Mouse (Mus musculus) layer of hippocampus, adult 18-20 months (tissue): ENCODE data around the gene Fam227a. TPM values are rescaled to one million over a fixed set of nuclear protein-coding genes. Genes with fewer than 3 reads are reported as not detected.

ENCODE experiments used
- DNase-seq, 2 experiments: peaks; one replicate each; pipeline ENCODE4 v3.0.0; 2022; ENCODE audit warnings: low spot score in 2 of 2
- microRNA-seq, 2 experiments: library from miRNA; unstranded; fragments of <30 nt; microRNA quantifications; one replicate each; pipeline ENCODE4 v1.2.0; 2021
- total RNA-seq, 2 experiments: library from RNA; stranded (reverse); gene quantifications; 2 replicates each; pipeline ENCODE4 v1.2.3; 2021

Gene Fam227a
- total RNA-seq, 2 experiments from 2014 or later, result 8.3 to 9.4 TPM

DNA sequence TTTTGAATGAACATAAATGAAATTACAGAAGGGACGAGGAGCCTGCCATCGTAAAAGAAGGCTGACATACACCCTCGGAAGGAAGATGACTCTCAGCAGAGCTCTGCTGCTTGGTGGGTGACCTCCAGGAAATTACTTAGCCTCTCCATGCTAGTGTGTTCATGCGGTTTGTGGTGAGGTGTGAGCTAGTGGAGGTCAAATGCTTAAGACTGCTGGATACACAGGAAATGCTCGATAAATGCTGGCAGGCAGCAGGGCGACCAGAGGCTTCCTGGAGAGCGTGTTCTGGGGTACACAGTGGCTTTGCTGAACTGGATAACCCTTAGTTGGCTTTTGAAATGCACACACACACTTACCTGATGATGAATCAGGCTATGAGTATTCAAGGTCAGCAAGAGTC is 40.3 kb downstream of the Fam227a start:
- DNase-seq, result no peak

DNA sequence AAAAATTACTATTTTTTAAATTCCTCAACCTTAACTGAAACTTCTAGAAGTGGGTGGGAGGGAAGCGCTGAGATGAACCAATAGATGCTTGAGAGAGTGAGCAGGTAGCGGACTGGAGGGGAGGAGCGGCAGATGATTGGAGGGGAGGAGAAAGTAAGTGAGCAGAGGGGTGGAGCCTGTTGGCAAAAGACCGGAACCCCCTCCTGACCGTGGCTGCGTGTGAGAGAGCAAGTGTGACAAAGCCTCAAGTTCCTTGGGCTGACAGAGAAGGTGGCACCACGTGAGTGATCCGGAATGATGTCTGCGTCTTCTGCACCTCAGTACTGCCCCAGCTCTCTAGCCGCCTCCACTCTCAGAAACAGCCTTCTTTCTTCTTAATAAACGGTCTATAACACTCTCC is 41.6 kb downstream of the Fam227a start:
- DNase-seq, result no peak

DNA sequence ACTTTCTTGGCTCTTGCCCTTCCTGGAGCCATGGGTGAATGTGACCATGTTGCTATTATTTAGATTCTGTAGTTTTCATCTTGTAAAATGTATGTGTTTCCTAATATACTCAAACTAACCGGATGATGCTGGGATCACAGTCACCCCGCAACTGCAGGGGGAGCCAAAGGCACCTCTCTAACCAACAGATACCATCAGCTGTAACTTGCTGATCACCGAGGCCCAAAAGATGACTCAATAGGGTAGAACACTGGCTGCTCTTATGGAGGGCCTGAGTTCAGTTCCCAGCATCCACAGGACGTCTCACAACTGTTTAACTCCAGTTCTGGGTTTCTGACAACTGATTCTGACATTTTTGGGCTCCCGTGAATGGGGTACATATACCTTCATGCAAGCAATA is 42.0 kb downstream of the Fam227a start:
- no peak for DNase-seq

DNA sequence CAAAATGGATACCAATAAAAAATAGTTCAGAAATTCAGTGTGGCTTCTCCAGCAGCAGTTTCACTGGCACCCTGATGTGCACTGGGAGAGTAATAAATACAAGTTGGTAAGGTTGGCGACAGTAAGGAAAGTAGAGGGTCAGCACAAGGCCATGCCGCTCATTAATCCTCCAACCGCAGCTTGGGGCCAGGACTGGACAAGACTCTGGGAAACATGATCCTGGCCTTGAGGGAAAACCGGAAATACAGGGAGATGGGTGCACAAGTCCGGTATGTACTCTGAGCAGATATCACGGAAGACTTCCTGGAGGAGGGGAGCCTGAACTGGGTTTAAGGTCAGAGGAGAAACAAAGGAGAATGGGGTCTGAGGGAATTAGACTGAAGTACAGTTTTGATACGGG is 43.3 kb downstream of the Fam227a start:
- no peak for DNase-seq

DNA sequence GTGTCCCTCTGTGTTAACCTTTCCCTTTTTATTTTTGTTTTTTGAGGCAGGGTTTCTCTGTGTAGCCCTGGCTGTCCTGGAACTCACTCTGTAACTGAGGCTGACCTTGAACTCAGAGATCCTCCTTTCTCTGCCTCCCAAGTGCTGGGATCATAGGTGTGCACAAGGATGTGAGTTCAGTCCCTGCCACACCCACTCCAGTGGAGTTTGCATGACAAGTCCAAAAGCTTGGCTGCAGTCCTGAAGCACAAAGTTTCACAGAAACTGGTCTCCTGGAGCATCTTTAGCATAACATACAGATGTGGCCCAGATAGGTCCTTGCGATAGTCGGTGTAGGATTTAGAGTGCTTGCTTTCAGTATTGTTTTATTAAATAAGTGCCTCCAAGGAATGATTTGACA is 49.5 kb downstream of the Fam227a start:
- DNase-seq, result no peak

DNA sequence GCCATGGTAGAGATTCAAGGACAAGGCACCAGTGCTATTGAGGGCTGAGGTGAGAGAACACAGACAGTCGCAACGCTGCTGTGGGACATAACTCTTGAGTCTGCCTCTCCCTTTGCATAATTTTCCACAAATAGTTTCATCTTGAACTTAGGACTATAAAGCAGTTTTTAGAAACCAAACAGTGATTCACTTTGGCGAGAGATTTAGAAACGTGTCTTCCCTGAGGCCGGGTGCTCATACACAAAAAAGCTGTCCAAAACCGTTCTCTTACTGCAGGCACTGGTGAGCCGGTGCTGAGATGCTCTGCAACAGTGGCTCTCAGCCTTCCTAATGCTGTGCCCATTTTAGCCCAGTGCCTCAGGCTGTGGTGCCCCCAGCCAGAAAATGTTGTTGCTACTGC is 50.5 kb downstream of the Fam227a start:
- DNase-seq, result no peak

DNA sequence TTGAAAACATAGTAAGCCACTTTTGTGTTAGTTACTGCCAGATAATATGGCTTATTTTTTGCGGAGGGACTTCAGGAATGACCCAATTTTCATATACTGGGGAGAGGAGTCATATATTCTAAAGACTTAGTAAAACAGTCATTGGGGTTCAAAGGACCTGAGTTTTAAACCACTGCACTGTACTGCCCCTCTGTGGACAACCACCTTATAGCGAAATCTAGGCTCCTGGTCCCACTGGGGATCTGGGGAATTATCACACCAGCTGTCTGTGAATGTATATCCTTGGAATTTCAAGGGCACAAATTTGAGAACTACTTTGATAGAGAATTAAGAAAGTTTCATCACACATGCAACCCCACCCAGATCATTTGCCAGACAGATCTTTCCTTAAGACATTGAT is 51.0 kb downstream of the Fam227a start:
- DNase-seq, result peak in 1 of 2 experiments; percentile 49

DNA sequence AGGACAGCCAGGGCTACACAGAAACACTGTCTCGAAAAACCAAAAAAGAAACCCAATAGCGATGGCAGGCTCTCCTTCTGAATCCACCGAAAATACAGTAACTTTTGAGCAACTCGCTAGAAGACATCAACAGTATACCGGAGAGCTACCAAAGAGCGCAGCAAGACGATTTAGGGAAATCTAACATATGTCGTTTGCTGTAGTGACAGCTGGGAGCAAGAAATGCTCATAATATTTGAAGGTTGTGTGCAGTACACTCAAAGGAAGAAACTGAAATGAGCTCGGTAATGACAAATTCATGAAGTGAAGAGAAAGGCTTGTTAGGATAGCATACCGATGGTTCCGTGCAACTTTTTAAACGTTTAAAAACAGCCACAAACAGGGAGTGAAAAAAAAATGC is 52.6 kb downstream of the Fam227a start:
- DNase-seq, result peak in 1 of 2 experiments; percentile 54

DNA sequence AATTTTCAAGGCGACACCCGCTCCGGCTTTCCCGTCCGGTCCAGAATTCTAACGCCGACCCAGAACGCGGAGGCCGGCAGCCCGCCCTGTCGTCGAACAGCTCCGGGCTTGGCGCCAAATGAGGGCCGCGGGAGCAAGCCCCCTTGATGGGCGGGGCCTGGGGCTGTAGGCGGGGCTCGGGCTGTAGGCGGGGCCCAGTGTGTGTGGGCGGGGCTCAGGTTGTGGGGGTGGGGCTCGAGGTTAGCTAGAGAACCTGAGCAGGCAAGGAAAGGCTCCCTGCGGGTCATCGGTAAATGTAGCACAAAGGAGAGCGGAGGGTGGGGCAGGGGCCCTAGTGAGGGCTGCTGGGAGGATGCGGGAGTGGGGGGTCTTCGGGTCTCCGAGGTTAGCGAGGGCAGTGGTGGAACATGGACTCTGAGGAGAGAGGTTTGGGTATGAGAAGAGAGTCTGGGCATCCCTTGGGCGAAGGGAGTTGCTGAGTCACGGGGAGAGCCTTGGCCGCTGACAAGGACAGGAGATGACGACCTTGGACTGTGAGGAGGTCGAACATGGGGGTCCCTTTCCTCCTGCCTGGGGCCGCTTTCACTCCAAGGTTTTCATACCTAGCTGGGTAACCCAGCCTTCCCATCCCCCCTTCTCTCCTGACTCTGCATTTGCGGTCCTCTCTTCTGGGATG is 53.6 kb downstream of the Fam227a start, which contains the start of gene Dmc1:
Gene Dmc1 (minus strand): TSS at position 120 of the 676 bp plus-strand sequence.
- DNase-seq, result no peak

DNA sequence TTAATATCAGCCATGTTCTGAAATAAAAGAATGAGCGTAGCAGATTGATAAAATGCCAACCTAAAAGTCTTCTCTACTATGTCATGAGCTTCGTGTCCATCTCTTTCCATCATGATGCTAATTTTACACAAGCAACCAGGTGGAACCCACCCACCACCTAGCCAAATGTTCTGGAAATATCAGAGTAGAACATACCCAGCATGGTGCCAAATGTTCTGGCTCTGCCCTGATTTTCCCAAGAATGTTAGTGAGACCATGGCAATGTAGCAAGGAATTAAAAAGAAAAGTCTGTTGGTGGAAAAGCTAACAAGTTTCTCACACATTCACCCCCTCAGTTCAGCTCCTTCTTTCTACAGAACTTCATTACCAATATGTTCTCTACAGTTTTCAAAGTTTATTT is 58.6 kb downstream of the Fam227a start:
- peak in 1 of 2 experiments; percentile 68 for DNase-seq

DNA sequence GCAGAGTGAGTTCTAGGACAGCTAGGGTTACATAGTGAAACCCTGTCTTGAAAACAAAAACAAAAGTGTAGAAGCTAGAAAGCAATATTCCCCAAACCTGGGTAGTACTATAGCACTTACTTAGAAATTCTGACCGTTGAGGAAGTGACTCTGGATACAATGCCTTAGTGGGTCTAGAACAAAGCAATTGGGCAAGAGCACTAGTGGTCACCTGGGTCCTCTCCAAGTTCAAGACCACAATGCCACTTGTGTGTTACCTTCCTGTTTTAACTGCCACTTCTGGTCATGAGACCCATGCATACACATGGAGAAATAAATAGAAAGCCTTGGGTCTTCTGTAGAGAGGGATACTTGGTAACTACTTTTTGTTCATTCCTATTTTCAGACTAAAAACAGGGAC is 60.0 kb downstream of the Fam227a start:
- DNase-seq, result no peak

DNA sequence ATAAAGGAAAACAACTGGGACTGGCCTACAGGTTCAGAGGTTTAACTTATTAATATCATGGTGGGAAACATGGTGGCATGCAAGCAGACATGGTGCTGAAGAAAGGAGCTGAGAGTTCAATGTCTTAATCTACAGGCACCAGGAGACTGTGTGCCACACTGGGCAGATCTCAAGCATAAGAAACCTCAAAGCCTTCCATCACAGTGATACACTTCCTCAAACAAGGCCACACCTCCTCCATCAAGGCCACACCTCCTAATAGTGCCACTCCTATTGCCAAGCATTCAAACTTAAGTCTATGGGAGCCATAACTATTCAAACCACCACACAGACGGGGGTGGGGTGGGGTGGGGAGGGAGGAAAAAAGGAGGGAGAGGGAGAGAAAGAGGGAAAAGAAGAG is 77.2 kb downstream of the Fam227a start:
- no peak for DNase-seq

DNA sequence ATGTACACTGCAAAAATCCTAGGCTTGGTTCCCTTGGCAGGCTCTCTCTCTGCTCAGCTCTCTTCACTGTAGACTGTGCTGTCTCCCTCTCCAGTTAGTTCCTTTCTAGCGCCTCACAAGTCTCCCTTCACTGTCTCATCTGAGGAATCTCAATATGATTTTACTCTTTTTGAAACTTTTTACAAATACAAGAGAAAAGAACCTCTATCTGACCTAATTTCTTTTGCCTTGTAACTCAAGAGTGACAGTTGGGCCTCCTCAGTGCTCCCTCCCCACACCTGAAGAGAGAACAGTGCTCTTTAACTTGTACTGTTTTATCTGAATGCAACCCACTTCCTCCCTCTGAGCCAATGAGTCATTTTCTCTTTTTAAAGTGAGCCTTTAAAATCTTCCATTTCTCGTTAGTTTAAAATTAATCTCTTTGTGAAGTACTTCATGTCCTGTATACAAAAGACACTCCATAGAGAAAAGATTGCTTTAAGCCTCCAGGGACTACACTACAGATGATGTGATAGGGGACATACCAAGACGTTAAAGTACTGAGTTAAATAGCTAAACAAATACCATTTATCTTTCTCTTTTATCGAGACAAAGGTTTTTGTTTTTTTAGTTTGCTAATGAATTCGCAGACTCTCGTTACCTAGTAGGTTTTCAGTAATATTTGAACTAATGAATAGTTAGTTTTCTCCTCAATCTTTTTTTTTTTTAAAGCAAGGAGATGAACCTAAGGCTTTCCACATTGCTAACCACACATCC is 80.9 kb downstream of the Fam227a start:
- peak in 1 of 2 experiments; percentile 19 for DNase-seq

DNA sequence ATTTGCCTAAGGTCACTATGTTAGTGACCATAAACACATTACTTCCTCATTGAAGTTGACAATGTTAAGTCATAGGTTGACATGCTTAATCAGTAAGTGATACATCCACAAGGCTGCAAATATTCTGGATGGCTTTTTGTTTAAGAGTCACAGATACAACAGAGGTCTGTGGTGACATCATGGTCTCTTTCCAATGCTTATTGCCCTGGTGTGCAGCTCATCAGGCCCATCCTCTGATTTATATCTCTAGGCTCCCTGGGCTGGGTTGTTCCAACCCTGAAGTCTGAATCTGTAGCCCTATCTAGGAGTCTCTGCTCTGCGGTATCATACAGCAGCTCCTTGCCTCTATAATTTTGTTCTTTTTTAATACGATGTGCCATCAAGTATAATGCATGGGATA is 81.8 kb downstream of the Fam227a start:
- DNase-seq, result no peak

DNA sequence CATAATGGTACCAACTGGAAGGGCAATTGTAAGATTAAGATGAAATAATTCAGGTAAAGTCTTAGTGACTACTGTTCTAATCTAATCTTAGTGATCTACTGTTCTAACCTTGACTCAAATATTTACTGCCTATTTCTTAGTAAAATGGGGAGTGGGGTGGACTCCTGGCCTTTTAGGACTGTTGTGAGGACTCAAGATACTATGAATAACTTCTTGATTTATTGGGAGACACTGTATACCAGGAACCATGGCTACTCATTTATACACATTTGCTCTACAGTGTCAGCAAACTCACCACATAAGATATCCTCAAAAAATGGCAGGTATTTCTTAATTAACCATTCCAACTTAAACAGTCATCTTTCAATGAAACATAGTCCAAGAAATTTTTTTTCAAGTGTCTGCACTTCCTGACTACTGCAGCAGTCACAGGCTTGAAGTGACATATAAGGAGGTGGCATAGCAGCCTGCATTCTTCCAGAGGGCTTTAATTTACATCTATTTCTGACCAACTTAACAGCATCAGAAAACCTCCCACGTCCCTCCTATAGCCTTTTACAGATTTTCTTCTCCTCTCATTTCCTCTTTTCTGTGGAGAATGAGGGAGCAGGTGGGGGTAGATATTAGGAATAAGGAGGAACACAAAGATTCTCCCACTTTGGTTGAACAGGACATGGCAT is 83.1 kb downstream of the Fam227a start:
- DNase-seq, result no peak

DNA sequence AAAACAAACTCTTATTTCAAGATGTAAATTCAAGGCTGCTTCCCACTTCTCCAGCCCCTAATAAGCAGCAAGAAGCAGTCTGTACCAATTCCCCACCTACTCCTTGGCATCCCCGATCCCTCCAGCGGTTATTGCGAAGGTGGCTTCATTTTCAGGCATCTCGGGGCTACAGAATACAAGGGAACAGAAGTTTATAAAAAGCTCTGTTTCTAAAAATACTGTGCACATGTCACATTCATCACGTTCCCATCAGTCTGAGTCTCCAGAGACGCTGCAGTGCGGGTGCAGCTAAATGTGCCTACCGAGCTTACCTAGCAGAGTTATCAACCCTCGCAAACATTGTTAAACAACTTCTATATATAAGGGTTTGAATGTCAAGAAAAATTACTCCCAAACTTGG is 96.3 kb downstream of the Fam227a start:
- peak; percentile 13 to 36 for DNase-seq

DNA sequence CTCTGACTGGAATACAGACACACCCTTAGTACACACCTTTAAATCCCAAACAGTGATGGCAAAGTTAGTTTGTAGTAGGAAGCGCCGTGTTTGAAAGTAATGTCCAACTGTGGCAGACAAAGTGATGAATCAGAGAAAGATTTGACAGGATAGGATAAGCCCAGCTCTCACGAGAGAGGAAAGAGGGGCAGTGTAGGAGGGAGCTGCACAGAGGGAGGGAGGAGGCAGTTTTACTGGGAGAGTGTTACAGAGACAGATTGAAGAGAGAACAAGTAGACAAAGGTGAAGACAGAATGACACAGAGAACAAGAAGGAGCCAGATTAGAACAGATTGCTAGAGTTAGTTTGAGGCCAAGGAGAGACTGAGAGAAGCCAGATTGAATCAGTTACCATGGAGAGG is 99.1 kb downstream of the Fam227a start:
- no peak for DNase-seq

Small RNA genes within 50 kb of the gene (microRNA-seq; reads per million reads assigned to microRNA genes)
- gene Gm27903, result 0 reads per million in 2 experiments

Other genes with a start within 250 kb of the Fam227a start
- 100 to 1,000 TPM in 1 of 2 experiments, 10 to 100 TPM in 1; 95.9 to 109 TPM for gene Csnk1e, start 203.4 kb downstream of the Fam227a start, total RNA-seq
- gene Kcnj4, start 153.7 kb downstream of the Fam227a start, total RNA-seq, result 10 to 100 TPM; 87.2 to 88.5 TPM
- gene Kdelr3, start 142.5 kb downstream of the Fam227a start, total RNA-seq, result under 1 TPM; 0.45 to 0.53 TPM
- 100 to 1,000 TPM; 277 to 299 TPM for gene Ddx17, start 112.2 kb downstream of the Fam227a start, total RNA-seq
- under 1 TPM; 0.23 to 0.57 TPM for gene Dmc1, start 53.8 kb downstream of the Fam227a start, total RNA-seq
- gene Cby1, start 243 bp upstream of the Fam227a start, total RNA-seq, result 10 to 100 TPM; 46.2 to 46.9 TPM
- gene Tomm22, start 11.9 kb upstream of the Fam227a start, total RNA-seq, result 10 to 100 TPM; 96.4 to 98.2 TPM
- gene Josd1, start 29.0 kb upstream of the Fam227a start, total RNA-seq, result 10 to 100 TPM; 49.4 TPM
- gene Gtpbp1, start 31.9 kb upstream of the Fam227a start, total RNA-seq, result 10 to 100 TPM; 51.7 to 56.9 TPM
- 10 to 100 TPM; 31.9 to 32.8 TPM for gene Sun2, start 83.6 kb upstream of the Fam227a start, total RNA-seq
- gene Dnal4, start 118.9 kb upstream of the Fam227a start, total RNA-seq, result 10 to 100 TPM; 61.7 to 68.7 TPM
- 100 to 1,000 TPM; 714 to 740 TPM for gene Nptxr, start 145.8 kb upstream of the Fam227a start, total RNA-seq
- gene Npcd, start 175.3 kb upstream of the Fam227a start, total RNA-seq, result 10 to 100 TPM; 10.9 to 18.8 TPM
- 100 to 1,000 TPM; 321 to 326 TPM for gene Cbx6, start 175.7 kb upstream of the Fam227a start, total RNA-seq
- gene Apobec3, start 232.7 kb upstream of the Fam227a start, total RNA-seq, result 1 to 10 TPM; 4.3 to 4.4 TPM